Mouse (Mus musculus): Measurements from ENCODE around the gene Rhoa. TPM values are rescaled to one million over a fixed set of nuclear protein-coding genes. Genes with fewer than 3 reads are reported as not detected.
"Not testable (repeated sequence)": the region's sequence is repeated elsewhere in the genome, so short reads cannot be mapped to it uniquely, and the experiment has no call there.

Rhoa gene
- polyA plus RNA-seq, 1 experiment = 187 TPM

DNA sequence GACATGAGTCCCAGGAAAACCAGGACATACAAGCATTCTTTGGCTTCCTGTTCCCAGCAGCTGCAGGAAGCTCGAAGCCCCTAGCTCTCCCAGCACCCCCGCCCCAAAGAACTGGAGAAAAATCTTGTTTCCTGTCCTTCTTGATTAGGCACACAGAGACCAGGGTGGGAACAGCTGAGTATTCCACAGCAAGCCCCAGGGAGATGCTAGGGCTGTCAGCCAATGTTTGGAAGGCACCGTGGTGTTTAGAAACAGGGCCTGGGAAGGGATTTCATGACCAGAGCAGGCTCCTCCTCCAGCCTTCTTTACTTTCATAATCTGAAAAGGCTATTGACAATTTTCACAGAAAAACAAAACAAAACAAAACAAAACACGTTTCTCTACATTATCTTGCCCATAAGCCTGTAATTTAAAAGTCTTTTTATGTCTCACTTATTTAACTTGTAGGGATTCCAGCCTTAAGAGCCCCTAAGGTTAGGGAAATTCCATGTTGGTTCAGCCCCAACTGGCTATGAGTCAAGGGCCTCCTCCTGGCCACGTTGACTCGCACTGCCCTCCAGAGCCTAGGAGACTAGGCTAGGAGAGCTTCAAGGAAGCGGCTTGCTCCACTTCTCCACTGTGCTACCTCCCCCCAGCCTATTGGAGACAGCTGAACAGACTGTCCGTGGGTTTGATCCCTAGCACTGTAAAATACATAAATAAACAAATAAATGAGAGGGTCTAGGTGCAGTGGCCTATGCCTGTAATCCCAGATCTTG, 25.7 kb upstream of the Rhoa start:
- 24% methylated on average over 8 of the region's 8 CpGs for WGBS
- Histone ChIP-seq H3K4me1 (ENCODE audit: control insufficient read depth, insufficient read depth, low read length) (0 out of 2 replicates have a peak, but pooled peaks cover 2% of the 10 kb centered on the region), H3K4me3 (ENCODE audit: insufficient read depth, low read depth, low read length) (no peak overlapping the region), H3K27ac (ENCODE audit: insufficient read depth, low read depth, low read length) (no peak overlapping the region)
- no peak for TF ChIP-seq CTCF (IDR thresholded peaks at IDR 0.05; ENCODE audit: insufficient read depth, low read depth, low read length)
- no peak for TF ChIP-seq POLR2A (IDR thresholded peaks at IDR 0.05; ENCODE audit: insufficient read depth, low read depth, low read length)

DNA sequence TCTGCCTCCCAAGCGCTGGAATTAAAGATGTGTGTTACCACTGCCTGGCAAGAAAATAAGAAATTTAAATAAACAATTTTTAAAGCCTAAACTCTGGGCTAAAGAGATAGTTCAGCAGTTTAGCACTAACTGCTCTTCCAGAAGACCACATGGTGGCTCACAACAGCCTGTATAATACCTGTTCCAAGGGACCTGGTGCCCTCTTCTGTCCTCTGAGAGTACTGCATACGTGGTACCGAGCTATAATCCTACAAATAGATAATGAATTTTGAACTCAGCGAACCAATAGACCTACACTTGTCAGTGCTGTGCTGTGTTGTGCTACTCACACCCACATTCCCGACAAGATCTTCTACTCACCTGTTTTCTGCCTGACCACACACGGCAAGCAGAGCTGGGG, 21.5 kb upstream of the Rhoa start:
- 11% methylated on average over 6 of the region's 6 CpGs for WGBS
- Histone ChIP-seq H3K27ac (ENCODE audit: insufficient read depth, low read depth, low read length) (no peak overlapping the region), H3K4me3 (ENCODE audit: insufficient read depth, low read depth, low read length) (no peak overlapping the region), H3K4me1 (ENCODE audit: control insufficient read depth, insufficient read depth, low read length) (0 out of 2 replicates have a peak, but pooled peaks cover 2% of the 10 kb centered on the region)
- TF ChIP-seq POLR2A (IDR thresholded peaks at IDR 0.05; ENCODE audit: insufficient read depth, low read depth, low read length) (no peak), CTCF (IDR thresholded peaks at IDR 0.05; ENCODE audit: insufficient read depth, low read depth, low read length) (no peak)

DNA sequence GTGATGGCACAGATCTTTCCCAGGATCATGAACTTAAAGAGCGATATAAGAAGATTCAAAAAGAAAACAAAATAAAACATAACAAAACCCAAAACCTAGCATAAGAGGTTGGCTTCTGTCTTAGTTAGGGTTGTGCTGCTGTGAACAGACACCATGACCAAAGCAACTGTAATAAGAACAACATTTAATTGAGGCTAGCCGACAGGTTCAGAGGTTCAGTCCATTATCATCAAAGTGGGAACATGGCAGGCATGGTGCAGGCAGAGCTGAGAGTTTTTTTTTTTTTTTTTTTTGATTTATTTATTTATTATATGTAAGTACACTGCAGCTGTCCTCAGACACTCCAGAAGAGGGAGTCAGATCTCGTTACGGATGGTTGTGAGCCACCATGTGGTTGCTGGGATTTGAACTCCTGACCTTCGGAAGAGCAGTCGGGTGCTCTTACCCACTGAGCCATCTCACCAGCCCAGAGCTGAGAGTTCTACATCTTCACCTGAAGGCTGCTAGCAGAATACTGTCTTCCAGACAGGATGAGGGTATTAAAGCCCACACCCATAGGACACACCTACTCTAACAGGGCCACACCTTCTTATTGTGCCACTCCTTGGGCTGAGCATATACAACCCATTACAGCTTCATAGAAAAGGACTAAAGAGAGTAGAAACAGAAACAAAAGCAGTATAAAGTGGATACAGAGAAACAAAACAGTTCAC, 18.2 kb upstream of the Rhoa start:
- H3K4me1 ChIP-seq (ENCODE audit: control insufficient read depth, insufficient read depth, low read length); H3K27ac ChIP-seq (ENCODE audit: insufficient read depth, low read depth, low read length); H3K4me3 ChIP-seq (ENCODE audit: insufficient read depth, low read depth, low read length): not testable (repeated sequence)
- 74% methylated on average over 6 of the region's 6 CpGs for WGBS

DNA sequence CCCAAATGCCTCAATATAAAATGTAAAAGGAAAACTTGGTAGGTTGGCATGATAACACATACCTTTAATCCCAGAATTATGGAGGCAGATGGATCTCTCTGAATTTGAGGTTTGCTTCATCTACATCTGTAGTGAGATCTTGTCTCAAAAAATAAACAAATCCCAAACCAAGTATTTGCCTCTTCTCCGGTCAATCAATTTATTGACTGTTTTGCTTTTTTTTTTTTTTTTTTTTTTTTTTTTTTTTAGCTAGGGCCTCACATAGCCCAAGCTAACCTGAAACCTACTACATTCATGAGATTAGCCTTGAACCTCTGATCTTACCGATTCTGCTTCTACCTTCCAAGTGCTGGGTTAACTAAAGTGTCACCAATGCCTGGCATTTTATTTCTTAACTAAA, 16.6 kb upstream of the Rhoa start:
- TF ChIP-seq POLR2A (IDR thresholded peaks at IDR 0.05; ENCODE audit: insufficient read depth, low read depth, low read length) (no peak), CTCF (IDR thresholded peaks at IDR 0.05; ENCODE audit: insufficient read depth, low read depth, low read length) (no peak)
- Histone ChIP-seq H3K27ac (ENCODE audit: insufficient read depth, low read depth, low read length) (no peak overlapping the region), H3K4me3 (ENCODE audit: insufficient read depth, low read depth, low read length) (no peak overlapping the region), H3K4me1 (ENCODE audit: control insufficient read depth, insufficient read depth, low read length) (no peaks in the 10 kb centered on the region)
- 65% methylated on average over 2 of the region's 2 CpGs for whole genome bisulfite sequencing

DNA sequence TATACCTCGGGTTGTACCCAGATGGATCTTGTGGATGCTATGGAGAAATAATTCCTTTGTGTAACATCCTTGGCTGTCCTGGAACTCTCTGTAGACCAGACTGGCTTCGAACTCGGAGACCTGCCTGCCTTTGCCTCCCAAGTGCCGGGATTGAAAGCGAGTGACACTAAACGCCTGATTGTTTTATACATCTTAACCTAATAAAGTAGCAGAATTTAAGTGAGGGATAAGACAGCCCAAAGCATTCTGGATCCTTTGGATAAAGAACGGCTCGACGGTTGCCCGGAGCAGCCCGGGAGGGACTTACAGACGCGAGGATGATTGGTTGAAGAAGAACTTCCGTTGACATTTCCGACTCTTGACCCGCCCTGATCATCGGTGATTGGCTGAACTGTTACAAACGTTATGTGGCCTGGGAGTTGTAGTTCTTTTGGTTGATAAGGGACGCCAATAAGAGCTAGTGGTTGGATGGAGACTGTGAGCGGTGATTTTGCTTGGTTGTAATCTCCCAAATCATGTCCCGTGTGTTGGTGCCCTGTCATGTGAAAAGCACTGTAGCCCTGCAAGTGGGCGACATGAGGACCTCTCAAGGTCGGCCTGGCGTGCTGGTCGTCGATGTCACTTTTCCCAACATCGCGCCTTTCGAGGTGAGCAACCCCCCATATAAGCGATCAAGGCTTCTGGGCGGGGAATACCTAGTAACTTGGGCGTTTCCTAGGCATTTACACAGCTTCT, 15.7 kb upstream of the Rhoa start, which contains the start of gene Nicn1:
Nicn1 (plus strand) TSS at position 414 of the 735 bp plus-strand sequence.
- under 1% methylated on average over 32 of the region's 32 CpGs for WGBS
- peak within 1 kb of the TSS; percentile 32; the same call in 1 of the 2 replicates for H3K27ac ChIP-seq (ENCODE audit: insufficient read depth, low read depth, low read length)
- H3K4me3 ChIP-seq (ENCODE audit: insufficient read depth, low read depth, low read length) = peak within 1 kb of the TSS; percentile 58
- H3K4me1 ChIP-seq (ENCODE audit: control insufficient read depth, insufficient read depth, low read length) = no peaks in the 10 kb centered on the region
- no peak for TF ChIP-seq CTCF (IDR thresholded peaks at IDR 0.05; ENCODE audit: insufficient read depth, low read depth, low read length)
- peak; percentile 66 for TF ChIP-seq POLR2A (IDR thresholded peaks at IDR 0.05; ENCODE audit: insufficient read depth, low read depth, low read length)

DNA sequence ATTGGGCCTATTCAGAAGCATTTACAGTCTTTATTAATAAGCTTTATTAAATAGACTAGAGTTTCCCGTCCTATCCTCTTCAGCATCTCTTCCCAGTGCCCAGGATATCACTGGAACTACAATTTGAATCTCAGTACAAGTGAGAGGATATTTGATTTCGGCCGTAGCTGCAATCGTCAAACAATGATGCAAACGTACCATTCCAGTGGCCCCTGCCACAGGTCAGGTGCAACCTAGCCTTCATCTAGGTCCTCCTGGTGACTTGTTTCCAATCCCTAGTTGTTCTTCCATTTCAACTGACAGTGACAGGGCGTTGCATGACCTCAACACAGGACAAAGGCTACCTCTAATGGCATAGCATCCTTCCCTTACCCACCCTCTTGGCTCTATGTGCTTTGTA, 15.2 kb upstream of the Rhoa start:
- H3K4me3 ChIP-seq (ENCODE audit: insufficient read depth, low read depth, low read length) = peak overlapping the region; percentile 58
- no peaks in the 10 kb centered on the region for H3K4me1 ChIP-seq (ENCODE audit: control insufficient read depth, insufficient read depth, low read length)
- TF ChIP-seq CTCF (IDR thresholded peaks at IDR 0.05; ENCODE audit: insufficient read depth, low read depth, low read length) = no peak
- no peak for TF ChIP-seq POLR2A (IDR thresholded peaks at IDR 0.05; ENCODE audit: insufficient read depth, low read depth, low read length)
- no peak overlapping the region for H3K27ac ChIP-seq (ENCODE audit: insufficient read depth, low read depth, low read length)
- WGBS = 16% methylated on average over 6 of the region's 6 CpGs

DNA sequence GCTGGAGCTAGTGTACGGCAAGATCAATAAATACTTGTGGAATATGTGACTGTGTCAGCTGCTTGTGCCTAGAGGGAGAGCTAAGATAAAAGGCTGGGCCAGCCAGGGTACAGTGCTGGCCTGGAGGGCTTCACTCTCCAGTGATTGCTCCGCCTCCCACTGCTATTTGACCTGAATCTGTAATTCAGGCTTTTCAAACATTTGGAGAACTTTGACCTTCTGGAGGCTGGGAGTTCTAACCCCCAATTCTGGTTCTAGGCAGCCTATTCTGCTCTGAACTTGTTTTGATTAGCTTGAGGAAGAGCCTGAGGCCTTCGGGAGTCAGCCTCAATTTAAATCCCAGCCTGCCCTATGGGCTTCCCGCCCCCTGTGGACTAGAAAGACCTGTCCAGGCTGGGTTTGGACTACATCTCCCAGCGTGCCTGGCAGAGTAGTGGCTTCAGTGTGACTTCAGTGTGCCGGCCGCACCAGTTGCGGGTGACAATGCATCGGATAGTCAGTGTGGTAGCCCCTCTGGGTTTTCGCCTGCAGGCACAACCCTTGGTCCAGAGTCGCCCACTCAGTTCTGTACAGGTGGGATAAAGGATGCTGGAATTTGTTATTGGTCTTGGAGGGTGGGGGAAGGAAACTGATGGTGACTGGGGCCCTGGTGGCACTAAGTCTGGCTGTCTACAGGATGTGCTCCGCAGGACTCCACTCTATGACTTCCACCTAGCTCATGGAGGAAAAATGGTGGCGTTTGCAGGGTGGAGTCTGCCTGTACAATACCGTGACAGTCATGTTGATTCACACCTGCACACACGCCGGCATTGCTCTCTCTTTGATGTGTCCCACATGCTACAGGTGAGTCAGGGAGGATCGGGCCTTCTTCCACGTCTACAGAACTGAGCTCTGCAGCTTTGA, 9.2 kb upstream of the Rhoa start, which contains the start of gene Amt:
Amt (plus strand) TSS at position 401 of the 903 bp plus-strand sequence.
- H3K4me3 ChIP-seq (ENCODE audit: insufficient read depth, low read depth, low read length) = peak within 1 kb of the TSS; percentile 30
- 29% methylated on average over 18 of the region's 18 CpGs for WGBS
- TF ChIP-seq POLR2A (IDR thresholded peaks at IDR 0.05; ENCODE audit: insufficient read depth, low read depth, low read length) (no peak), CTCF (IDR thresholded peaks at IDR 0.05; ENCODE audit: insufficient read depth, low read depth, low read length) (no peak)
- H3K27ac ChIP-seq (ENCODE audit: insufficient read depth, low read depth, low read length) = no peak within 1 kb of the TSS
- H3K4me1 ChIP-seq (ENCODE audit: control insufficient read depth, insufficient read depth, low read length) = 0 out of 2 replicates have a peak, but pooled peaks cover 6% of the 10 kb centered on the region

DNA sequence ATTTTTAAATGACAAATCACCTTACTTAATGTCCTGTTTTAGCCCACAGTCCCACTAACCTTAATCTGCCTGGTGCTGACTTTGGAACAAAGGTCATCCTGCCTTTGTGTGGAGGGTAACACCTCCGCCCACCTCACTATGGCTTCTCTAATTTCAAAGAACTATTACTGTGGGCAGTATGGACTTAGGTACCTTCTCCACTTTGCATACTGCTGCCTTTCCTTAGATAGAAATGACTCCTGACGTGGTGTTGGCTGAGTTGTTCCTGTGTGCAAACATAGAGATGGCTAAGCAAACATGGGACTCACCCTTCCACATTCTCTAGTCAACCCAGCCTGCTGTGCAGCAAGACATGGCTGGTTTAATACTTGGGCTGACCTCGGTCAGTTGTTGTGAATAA, 4.1 kb upstream of the Rhoa start:
- no peak for TF ChIP-seq CTCF (IDR thresholded peaks at IDR 0.05; ENCODE audit: insufficient read depth, low read depth, low read length)
- no peak for TF ChIP-seq POLR2A (IDR thresholded peaks at IDR 0.05; ENCODE audit: insufficient read depth, low read depth, low read length)
- Histone ChIP-seq H3K4me3 (ENCODE audit: insufficient read depth, low read depth, low read length) (no peak overlapping the region), H3K4me1 (ENCODE audit: control insufficient read depth, insufficient read depth, low read length) (peaks cover 5% of the 10 kb centered on the region; the same call in 1 of the 2 replicates), H3K27ac (ENCODE audit: insufficient read depth, low read depth, low read length) (no peak overlapping the region)
- WGBS = 90% methylated on average over 3 of the region's 3 CpGs
